Mouse (Mus musculus) liver, postnatal 0 days (tissue): ENCODE data around the gene Sowahc.

Experiments used
- CTCF ChIP-seq: sonication (generic); IDR thresholded peaks from 2 replicates; pipeline ENCODE4 v1.5.1; 2016; ENCODE audit warnings: antibody characterized with exemption, low read depth
- EP300 ChIP-seq: IDR thresholded peaks from 2 replicates; pipeline ENCODE4 v1.6.1; 2016; ENCODE audit warnings: antibody characterized with exemption, low read depth, mild to moderate bottlenecking

GRCm38 (mm10) chr10:59251980-59252379, 30.2 kb downstream of the Sowahc start:
- TF ChIP-seq CTCF (no peak), EP300 (no peak)
